Mouse (Mus musculus) regulatory T cell (primary cell): ENCODE results near the gene Psrc1.

ENCODE experiments used
- in situ Hi-C: fragments of 300-600 bp; cut with MboI, MseI; formaldehyde crosslinking; loops from one replicate; pipeline ENCODE4 v1.15.1; 2025; ENCODE audit warnings: high pct_unique_total_duplicates

The Psrc1 gene

DNA sequence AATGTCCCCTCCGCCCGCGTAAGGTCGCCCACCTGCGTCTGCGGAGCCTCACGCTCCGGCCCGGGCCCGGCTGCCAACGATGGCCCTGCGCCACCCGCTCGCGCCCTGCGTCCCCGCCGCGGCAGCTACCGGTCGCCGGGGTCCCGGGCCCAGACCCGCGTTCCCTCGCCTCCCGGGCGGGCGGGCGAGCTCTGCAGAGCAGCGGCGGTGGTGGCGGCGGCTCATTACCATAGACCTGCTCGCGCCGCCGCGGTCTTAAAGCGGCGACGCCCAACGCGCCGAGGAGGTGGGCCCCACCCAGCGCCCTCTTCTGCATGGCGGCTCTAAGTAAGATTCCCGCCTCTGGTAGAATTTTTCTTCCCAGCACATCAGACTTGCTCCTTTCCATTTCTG, 32.2 kb downstream of the Psrc1 start:
- in situ Hi-C loops = no loop called here

GRCm38 (mm10) chr3:108423006-108423405, 39.4 kb downstream of the Psrc1 start:
- in situ Hi-C loops = no loop called here

DNA sequence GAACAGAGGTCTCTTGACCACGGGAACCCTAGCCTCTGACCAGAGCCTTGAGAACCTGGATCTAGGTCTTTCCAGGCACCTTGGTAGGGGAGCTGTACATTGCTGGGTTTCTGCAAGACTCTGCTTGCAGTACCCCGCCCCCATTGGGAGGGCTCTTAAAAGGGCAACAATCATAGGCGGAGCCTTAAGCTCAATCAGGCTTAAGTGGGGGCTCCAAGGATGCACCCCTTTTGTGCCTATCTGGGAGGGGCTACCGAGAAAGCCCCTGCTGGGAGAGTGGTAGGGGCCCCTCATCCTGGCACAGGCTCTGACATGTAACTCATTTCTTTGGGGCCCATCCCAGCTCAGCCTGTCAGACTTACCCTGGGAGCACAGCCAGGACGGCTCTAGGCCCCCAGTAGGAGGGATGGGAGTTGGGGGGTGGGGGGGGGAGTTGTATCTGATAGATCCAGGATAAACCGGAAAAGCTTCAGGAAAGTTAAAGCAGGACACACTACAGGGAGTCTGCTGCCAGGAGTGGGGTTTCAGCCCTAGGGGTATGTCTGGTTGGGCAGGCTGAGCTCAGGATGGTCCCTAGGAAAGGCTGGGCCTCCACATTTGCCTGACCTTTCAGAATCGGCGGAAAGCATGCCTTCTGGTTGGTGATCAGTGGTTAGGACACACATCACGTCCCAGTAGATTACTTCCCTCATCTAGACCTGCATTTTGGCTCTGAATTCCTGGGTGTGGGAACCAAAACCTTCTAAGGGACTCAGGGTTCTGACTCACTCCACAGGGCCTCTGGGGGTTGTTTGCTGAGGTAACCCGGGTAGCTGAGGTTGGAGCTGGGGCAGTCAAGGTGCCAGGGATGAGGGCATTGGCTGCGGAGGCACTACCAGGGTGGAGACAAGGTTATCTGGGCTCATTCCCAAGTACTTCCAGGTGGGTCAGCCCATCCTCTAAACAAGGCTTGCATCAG, 40.5 kb downstream of the Psrc1 start:
- in situ Hi-C loops = no loop called here

- in situ Hi-C loops = no loop called here
Measured at GRCm38 (mm10) chr3:108424944-108425623, 41.4 kb downstream of the Psrc1 start.

GRCm38 (mm10) chr3:108425624-108426018, 42.0 kb downstream of the Psrc1 start:
- in situ Hi-C loops = no loop called here

DNA sequence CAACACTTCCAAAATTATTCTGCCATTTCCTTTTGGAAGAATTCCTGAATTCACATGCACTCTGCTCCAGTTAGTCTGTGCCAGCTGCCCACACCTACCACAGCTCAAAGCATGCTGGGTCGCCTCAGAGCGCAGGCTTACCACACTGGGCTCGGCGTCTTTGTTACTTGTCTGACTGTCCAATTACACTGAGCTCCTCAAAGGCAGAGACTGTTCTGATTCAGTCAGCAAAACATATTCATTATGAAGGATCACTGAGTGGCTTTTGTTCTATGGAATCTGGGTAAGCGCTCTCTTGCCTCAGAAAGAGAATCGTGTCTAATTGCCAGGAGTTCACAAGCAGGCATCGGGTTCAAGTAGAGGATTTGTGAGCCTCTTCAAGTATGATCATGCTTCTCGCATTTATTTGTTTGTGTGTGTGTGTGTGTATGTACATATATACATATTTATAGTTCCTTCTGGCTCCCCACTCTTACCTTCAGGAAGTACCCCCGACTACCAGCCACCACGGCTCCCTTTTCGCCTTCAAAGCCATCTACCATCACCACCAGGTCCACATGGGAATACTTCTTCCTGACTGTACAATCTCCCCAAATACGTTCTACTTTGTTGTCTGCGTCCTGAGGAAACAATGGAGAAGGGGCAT, 49.0 kb downstream of the Psrc1 start:
- in situ Hi-C loops = no loop called here

DNA sequence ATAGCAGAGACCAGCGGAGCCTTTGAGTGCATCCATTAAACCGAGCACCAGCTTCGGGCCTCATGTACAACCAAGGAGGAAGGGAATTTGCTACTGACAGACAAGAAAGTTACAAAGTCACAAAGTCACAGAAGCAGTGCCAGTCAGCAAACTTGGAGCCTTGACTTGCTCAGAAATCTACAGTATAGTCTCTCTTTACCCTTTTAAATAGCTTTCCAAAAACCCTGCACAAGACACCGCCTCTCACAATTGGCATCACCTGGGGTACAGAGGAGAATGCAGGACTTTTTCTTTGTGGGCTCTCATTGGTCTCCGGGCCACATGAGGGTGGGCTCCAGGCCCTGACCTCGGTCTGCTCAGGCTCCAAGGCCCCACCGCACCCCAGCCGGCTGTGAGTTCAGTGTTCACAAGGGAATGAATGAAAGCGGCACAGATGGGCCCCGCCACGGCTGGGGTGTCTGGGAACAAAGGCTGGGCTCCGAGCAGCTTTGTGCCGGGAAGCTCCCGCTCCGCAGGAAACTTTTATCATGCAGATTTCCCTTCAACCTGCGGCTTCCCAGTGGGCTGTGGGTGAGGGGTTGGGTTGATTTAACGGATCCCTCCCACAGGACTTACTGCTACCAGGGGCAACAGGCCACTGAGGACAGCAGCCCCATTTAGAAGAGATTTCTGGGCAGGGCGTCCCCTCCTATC, 49.7 kb downstream of the Psrc1 start:
- in situ Hi-C loops = no loop called here

- in situ Hi-C loops = no loop called here
Measured at GRCm38 (mm10) chr3:108433881-108434495, 50.3 kb downstream of the Psrc1 start.

DNA sequence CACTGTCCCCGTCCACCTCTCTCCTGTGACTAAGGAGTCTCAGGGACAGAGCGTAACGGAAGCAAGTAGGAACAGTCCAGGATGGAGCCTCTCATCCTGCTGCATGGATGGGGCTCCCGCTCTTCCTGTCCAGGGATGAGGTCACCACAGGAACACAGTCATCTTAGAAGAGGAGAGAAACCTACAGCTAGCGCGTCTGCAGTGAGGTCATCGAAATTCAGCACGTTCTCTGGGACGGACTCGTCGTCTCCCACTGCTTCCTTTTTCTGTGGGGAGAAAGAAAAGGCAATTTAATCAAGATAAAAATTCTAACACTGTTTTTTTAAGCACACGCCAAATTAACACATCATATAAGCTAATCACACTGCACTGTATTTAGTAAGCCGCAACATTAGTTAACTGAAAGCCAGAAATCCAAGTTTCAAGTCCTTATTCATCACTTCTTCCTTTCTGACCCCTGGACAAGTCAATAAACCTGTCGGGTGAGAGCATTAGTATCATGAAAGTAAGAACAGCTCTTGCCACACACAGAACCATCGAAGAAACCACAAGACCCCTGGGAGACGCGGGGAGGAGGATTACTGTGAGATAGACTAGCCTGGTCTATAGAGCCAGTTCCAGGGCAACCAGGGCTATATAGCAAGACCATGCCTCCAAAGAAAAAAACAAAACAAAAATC, 52.2 kb downstream of the Psrc1 start:
- in situ Hi-C loops = no loop called here

DNA sequence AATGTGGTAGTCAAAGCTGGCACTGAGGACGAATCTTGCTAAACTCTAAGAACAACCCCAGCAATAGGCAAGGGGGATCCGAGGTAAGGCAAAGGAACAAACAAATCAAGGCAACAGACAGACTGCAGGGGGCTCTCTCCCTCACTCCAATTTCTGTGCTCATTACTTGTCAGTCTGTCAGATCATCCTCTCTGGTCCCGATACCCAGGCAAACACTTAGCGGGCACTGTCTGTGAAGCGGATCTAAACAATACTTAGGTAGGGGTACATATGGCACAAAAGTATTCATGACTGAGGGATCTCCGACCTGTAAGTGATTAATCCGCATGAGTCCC, 52.7 kb downstream of the Psrc1 start:
- in situ Hi-C loops = no loop called here
